Mouse (Mus musculus): ENCODE measurements around the gene Txndc11.
A peak's percentile ranks its signal among the peaks of the same experiment; 100 is the strongest.

Gene Txndc11

DNA sequence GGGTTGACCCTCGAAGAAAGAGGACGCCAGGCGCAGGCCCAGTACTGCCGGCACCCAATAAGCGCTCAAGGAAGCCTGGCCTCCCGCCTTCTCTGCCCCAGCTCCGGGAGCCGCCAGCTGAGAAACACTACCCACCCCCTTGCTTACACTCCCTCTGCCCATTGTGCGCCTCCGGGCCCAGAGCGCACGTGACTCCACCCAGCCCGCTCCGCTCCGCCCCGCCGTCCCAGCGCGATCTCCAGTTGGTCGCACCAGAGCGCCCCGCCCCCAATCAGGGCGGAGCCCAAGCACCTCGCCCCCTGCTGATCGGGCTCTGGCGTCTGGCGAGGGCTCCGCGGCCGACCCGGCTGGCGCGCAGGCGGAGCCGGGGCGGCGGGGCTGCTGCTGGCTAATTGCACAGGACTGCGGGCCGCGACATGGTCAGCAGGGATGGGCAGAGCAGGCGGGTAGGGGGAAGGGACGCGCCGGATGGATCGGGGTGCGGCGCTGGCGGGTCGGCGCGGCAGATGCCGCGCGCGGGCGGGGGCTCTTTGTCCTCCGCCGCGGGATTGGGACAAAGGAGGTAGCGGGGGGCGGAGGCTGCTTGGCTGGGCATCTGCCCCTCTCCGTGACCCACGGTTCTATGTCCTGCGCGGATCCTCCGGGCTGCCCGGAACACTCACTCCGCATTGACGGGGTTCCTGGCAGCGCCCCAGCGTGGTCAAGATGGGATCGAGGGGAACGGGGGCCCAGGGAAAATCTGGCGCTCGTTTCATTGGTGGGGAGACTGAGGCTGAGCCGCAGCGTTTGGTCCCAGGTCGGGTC lies 68.2 kb downstream of the Txndc11 start, which contains the start of gene Litaf:
TSS of gene Litaf (minus strand) at position 129 of the 804 bp plus-strand sequence.
- DNase-seq (ENCODE audit: inconsistent age in 2 of 2, low spot score in 1 of 2), result peak; percentile 98

DNA sequence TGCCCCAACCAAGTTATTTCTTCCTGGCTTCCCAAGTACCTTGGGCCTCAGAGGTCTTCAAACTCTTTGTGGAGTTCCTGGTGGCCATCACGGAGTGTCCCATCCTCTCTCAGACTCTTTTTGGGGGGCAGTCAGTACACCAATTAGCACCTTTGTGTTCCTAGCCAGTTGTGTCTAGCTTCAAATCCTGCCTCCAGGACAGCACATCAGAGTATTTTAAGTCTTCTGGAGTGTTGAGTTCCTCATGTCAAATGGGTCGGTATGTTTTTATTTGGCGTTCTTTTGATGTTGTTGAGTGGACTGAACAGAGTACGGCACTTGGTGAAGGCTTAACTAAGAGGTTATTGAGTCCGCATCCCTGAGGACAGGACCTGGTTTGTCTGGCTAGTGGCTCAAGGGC lies 69.0 kb downstream of the Txndc11 start:
- no peak for DNase-seq (ENCODE audit: inconsistent age in 2 of 2, low spot score in 1 of 2)

DNA sequence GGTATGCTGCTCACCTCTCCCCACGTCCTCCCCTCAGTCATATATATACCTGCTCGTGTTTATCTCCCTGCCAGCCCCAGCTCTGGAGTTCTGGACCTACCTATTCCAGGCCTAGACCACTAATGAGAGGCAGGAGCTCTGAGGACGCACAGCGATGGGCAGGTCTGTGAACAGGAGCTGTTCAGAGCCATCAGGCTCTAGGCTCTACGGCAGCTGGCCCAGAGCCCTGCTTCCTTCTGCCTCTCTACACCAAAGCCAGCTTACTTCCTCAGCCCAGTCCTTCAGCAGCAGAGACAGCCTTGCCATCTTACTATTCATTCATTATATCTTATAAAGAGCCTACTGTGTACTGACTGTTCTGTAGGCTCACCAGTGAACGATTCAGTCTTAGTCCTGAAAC lies 69.7 kb downstream of the Txndc11 start:
- DNase-seq (ENCODE audit: inconsistent age in 2 of 2, low spot score in 1 of 2), result no peak

DNA sequence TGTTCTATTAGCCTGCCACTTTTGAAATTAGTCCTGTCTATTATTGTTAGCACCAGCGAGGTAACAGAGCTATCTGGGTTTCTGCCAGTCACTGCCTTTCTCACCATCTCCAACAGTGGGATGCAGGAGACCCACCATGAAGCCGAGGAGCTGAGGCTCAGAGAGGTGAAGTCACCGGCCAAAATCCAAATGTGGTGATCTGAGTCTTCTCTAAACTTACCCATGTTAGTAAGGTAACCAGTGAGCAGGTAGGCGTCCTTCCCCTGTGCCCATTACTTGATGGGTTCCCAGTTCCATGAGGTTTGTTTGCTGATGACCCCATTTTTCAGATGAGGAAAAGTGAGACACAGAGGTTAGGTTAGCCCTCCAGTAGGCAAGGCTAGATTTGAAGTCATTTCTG lies 70.1 kb downstream of the Txndc11 start:
- no peak for DNase-seq (ENCODE audit: inconsistent age in 2 of 2, low spot score in 1 of 2)

DNA sequence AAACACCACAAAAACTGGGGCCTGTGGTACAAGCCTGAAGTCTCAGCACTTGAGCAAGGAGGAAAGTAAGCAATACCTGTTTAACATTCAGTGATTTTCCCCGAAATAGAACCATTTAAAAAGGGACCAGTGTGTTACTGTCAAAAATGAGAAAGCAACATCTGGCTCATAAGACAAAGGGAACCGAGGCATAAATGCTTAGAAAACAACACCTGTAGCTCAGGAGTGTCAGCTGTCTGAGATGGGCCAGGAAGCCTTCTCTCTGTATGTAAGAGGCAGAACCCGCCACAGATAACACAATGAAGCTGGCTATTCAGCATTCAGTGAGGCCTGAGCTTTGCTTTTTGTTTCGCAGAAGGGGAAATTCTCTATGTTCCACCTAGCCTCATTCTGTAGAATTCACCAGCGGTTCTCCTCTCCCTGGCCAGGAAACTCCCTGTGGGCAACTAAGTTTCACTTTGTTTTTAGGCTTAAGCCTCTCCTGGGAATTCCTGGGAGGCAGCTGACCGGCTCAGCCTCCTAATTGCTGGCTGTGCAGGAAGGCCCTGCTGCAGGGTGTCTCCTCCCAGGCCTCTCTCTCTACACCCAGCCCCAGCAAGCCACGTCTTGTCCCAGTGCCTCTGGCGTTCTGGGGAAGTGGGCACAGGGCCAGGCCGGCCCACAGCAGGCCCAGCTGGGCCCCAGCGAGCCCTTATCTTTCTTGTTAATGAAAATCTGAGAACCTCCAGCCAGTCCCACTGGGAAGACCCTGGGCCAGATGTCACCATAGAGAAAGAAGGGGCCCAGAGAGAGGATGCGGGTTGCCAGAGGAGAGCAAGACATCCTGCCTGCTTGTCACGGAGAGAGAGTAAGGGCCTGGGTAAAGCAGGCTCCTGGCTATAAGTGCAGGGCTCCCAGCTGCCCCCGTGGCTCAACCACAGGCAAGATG lies 71.4 kb downstream of the Txndc11 start:
- DNase-seq (ENCODE audit: inconsistent age in 2 of 2, low spot score in 1 of 2), result peak; percentile 81 to 87

DNA sequence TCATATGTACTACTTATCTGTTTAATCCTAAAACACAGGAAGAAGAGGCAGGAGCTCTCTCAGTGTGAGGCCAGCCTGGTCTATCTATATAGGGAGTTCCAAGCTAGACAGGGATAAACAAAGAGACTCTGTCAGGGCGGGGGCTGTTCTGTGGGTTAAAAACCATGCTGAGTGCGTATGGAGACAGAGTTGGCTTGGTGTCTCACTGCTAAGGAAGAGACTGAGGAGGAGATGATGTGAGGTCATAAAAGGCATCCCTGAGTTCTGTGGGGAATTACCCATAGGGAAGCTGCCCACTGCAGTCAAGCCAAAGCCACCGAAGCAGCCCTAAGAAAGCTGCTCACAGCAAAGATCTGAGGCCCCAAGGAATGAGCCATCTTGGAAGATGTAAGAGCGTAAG lies 73.8 kb downstream of the Txndc11 start, which contains the start of gene Snn:
TSS of gene Snn (plus strand) at position 301 of the 400 bp plus-strand sequence.
- DNase-seq (ENCODE audit: inconsistent age in 2 of 2, low spot score in 1 of 2), result no peak

DNA sequence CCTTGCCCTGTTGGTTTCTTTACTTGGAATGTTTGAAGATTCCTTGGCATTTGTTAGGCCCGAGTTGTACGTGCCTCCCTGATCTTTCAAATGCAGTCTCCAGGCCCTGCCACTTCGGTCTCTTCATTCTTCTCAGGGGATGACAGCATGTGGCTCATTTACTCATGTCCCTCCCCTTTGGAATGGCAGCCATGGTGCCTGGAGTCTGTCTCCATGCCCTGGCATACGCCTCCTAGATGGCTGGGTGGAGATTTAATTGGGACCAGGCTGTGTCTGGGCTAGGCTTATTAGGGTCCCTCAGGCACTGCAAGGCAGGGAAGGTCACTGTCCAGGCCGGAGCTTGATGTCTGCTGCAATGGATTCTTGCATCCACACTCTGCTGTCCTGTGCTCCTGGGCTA lies 78.5 kb downstream of the Txndc11 start:
- no peak for DNase-seq (ENCODE audit: inconsistent age in 2 of 2, low spot score in 1 of 2)

DNA sequence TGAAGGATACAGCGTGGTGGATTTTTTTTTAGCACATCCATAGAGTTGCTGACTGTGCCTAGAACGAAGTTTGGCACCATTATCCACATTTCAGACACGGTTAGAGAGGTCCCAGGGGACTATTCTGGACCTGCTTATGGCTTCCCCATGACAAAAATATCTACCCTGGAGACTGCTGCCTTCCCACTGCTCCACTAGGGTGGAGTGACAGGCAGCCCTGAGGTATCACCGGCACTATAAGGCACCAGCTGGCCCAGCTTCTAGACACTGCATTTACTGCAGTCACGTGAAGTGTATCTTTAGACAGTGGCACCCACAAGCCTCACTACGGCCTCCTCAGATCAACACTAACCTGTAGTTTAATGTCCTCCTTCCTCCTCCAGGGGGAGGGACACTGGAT lies 79.6 kb downstream of the Txndc11 start:
- no peak for DNase-seq (ENCODE audit: inconsistent age in 2 of 2, low spot score in 1 of 2)

DNA sequence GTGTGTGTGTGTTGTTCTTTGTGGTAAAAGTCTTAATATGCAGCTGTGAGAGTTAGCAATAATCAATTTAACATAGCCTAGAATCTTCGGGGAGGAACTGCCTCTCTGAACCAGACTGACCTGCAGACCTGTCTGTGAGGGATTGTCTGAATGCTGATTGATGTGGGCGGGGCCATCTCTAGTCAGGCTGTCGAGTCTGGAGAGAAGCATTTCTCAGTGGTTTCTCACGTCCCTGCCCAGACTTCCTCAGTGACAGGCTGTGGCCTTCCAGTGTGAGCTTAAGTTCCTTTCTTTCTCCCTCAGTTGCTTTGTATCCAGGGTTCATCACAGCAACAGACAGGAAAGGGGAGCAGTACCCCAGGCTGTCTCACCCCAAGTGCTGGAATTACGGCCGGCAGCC lies 80.0 kb downstream of the Txndc11 start:
- DNase-seq (ENCODE audit: inconsistent age in 2 of 2, low spot score in 1 of 2), result no peak

DNA sequence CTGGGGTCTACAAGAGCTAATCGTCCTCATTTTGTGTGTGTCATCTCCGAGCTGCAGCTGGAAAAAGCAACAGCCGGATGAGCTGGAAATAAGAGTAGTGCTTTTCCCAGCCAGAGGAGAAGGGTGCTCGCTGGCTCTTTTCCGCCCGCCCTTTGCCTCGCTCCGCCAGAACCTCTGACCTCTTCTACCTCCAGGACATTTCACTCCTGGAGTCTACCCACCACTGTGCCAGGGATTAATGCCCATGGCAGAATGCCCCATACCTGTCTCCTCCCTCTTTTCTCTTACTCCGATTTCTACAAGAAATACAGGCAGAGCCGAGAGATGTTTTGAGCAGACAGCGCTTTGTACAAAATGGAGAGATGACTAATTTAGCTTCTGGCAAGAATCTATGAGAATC lies 83.3 kb downstream of the Txndc11 start:
- no peak for DNase-seq (ENCODE audit: inconsistent age in 2 of 2, low spot score in 1 of 2)

DNA sequence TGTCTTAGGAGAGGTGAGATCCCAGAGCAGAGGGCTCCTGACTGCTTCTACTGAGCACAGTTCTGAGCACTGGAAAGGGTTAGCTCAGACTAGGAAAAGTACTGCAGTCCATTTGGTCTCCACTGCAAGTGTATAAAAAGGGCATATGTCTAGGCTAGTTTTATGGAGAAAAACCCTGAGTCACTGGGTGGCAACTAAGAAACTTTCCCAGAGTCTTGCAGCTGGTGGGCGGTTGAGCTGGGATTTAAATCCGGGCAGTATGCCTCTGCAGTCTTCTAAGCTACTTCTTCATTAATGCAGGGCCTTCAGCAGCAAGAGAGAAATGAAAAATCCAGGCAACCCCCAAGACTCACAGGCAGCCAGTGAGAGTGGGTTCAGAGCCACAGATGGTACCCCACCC lies 84.2 kb downstream of the Txndc11 start:
- no peak for DNase-seq (ENCODE audit: inconsistent age in 2 of 2, low spot score in 1 of 2)

DNA sequence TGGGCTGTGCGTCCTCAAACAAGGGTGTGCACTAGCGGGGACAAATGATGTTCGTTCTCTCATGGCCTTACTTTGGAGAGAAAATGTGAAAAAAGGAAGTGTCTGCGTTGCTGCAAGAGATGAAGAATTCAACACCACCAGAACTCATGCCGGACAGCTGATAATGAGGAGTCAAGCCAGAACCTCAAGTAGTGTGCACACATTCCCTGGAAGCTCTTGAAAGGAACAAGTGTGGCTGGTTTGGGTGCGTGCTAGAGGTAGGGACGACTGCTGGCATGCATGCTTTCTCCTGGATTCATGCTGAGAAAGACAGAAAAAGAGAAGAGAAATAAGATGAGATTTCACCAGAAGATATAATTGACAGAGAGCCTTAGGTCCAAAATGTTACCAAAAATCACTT lies 87.3 kb downstream of the Txndc11 start:
- DNase-seq (ENCODE audit: inconsistent age in 2 of 2, low spot score in 1 of 2), result no peak

DNA sequence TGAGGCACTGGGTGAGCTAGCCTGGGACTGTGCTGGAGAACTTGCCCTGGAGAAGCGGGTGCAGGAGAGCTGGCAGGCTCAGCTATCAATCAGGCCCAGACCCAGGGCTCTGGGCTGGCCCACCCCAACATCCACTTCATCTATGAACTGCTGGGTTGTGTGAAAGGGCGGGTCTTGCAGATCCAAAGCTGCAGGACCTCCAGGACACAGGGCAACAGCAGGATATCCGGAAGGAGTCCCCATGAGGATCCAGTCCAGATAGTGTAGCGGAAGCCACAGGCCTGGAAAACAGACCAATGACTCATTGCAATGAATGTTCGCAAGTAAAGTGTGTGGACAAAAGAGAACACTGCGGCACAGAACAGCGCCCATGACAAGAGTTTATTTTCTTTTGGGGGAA lies 88.0 kb downstream of the Txndc11 start:
- DNase-seq (ENCODE audit: inconsistent age in 2 of 2, low spot score in 1 of 2), result peak in 1 of 2 experiments; percentile 53

DNA sequence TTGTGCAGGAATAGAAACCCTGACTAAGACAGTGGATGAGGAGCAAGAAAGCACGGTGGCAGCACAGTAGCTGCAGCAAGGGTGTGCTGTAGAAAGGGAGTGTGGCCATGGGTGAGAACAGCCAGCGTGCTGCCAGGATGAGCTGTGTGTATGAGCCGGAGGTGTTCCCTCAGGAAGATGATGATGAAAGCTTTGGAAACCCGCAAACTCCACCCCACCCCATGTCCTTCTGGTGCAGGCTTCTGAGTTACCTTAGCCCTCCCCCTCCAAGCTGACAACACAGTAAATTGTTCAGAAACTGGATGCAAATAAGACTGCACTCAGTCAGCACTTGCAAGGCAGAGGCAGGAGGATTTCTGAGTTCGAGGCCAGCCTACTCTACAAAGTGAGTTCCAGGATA lies 91.2 kb downstream of the Txndc11 start:
- no peak for DNase-seq (ENCODE audit: inconsistent age in 2 of 2, low spot score in 1 of 2)

DNA sequence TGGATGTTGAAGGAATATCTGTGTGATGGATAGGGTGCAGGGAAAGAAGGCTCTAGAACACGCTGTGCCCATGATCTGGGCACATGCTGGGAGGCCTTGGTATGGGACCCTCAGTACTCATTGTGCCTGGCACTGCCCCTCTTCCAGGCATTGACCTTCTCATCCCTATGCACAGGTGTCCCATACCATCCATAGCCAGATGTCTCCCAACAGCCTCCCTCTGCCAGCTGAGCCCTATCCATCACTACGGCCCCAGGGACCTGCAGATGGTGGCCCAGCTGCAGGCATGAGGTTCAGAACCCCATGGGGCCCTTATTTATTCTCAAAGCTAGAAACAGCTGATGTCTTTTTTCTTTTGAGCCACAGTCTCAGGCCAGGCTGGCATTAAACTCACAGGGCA lies 93.8 kb downstream of the Txndc11 start:
- DNase-seq (ENCODE audit: inconsistent age in 2 of 2, low spot score in 1 of 2), result no peak

DNA sequence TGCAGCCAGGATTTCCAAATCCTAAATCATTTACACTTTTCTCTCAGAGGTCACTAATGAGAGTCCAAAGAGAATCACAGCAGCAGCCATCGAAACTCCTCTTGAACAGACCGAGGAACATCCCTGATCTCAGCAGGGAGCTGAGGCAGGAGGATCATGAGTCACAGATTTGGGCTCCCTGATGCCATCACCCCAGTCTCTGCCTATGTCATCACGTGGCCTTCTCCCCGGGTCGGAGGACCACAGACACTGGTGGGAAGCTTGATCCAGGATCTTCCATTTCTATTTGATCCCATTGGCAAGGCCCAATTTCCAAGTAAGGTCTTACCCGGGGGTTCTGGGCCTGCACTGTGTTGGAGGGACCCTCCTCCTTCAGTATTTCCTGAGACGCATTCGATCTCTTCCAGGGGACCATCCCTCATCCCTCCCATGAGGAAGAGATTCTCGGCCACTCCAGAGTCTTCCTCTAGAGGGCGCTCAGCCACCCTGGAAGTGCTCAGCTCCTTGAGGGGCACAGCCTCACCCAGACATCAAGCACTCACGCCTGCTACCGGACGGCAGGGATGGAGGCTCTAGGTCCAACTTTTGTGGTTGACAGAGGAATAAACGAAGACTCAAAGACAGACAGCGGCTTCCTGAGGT lies 98.5 kb downstream of the Txndc11 start:
- DNase-seq (ENCODE audit: inconsistent age in 2 of 2, low spot score in 1 of 2), result peak; percentile 64 to 87

DNA sequence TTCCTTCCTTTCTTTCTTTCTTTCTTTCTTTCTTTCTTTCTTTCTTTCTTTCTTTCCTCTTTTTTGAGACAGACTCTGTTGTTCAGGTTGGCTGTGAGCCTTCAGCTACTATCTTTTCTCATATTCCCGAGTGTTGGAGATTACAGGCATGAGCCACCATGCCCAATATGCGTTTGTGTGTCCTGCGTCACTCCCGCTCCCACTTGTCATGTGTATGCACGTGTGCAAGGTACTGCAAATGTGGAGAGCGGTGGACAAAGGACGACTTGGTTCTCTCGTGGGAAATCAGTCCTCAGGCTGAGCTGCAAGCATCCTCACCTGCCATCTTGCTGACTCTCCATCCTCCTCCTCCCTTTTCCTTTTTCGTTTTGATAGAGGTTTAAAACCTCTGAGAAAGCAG lies 99.2 kb downstream of the Txndc11 start:
- no peak for DNase-seq (ENCODE audit: inconsistent age in 2 of 2, low spot score in 1 of 2)

DNA sequence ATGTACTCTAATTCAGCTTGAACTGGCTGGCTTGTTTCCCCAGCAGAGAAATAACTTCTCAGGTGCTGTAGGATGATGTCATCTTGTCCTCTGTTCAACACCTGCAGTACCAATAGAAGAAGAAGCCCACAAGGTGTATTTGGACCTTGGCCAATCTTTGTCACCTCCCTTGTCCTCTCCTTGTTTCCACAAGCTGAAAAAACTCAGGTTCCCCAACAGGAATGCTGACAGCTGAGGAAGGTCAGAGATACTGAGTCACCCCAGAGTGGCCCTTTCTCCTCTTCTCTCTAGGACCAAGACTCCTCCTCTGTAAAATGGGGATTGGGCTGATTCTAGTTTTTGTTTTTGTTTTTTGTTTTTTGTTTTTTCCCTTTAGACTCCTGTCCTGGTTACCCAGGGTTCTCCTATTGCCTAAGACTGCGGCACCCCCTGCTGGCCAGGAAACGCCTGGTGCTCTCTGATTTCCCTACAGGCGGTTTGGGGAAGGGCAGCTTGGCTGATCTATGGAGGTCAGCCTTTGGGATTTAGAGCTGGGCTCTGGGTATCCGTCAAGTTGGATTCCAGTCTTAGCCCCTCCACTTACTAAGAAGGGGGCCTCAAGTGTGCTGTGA lies 100.2 kb downstream of the Txndc11 start:
- DNase-seq (ENCODE audit: inconsistent age in 2 of 2, low spot score in 1 of 2), result peak; percentile 84 to 95

DNA sequence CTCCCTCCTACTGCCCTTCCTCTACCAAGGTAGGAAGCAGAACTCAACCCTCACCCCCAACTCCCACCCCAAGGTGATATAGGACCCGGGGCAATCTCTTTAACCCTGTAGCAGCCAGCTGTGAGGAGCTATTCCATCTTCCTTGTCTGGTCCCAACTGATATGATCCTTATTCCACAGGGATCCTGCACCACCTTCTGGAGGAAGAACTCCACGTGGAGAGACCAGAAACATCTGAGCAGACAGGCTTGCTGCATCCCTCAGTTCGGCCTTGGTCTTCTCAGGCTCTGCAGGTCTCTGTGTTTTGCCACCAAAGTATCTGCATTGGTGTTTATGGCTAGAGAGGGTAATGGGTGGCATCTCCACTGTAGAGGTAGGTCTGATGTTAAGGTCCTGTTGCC lies 103.1 kb downstream of the Txndc11 start:
- no peak for DNase-seq (ENCODE audit: inconsistent age in 2 of 2, low spot score in 1 of 2)

DNA sequence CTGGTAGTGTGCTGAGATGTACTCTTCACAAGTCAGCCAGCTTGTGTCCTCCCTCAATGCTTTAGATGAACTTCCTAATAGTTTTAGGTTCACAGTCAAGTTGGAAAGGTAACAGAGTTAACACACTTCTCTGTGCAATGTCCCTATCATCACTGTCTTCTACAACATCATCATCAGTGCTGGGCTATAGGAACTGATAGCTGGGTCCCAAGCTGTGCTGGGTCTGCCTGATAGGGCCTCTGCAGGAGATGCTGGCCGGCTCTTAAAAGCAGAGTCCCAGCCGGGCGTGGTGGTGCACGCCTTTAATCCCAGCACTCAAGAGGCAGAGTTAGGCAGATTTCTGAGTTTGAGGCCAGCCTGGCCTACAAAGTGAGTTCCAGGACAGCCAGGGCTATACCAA lies 103.6 kb downstream of the Txndc11 start:
- no peak for DNase-seq (ENCODE audit: inconsistent age in 2 of 2, low spot score in 1 of 2)

DNA sequence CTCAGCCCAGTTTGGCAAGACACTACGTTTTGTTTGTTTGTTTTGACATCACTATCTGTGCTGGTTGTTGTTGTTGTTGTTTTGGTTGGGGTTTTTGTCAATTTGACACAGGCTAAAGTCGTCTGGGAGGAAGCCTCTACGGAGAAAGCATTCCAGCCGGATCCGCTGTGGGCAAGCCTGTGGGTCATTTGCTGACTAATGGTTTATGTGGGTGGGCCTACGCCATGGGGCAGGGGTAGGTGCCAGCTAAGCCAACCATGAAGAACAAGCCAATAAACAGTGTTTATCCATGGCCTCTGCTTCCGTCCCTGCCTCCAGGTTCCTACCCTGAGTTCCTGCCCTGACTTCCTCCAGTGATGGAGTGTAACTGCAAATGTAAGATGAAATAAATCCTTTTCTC lies 106.2 kb downstream of the Txndc11 start:
- no peak for DNase-seq (ENCODE audit: inconsistent age in 2 of 2, low spot score in 1 of 2)
